Mouse (Mus musculus) intestine, embryonic 16.5 days (tissue): Measurements from ENCODE around the gene Per2. TPM values are rescaled to one million over a fixed set of nuclear protein-coding genes. Genes with fewer than 3 reads are reported as not detected.

Experiments used
- ATAC-seq: fragments of 200-750 bp; cut with Nextera tagmentation; 2 replicates; pipeline ENCODE4 v1.8.0; 2017; ENCODE audit warnings: moderate TSS enrichment, moderate library complexity
- H3K27ac ChIP-seq: fragments of 300-500 bp; sonication (generic); 2 replicates; pipeline ENCODE4 v1.5.1; 2014; ENCODE audit warnings: mild to moderate bottlenecking, low read length
- H3K27me3 ChIP-seq: fragments of 300-500 bp; sonication (generic); replicated peaks from 2 replicates; pipeline ENCODE4 v1.6.1; 2014; ENCODE audit warnings: low read length, control low read depth, mixed read lengths; ENCODE audit not compliant: control insufficient read depth, insufficient read depth
- H3K36me3 ChIP-seq: fragments of 300-500 bp; sonication (generic); 2 replicates; pipeline ENCODE4 v1.6.1; 2014; ENCODE audit warnings: low read length, control low read depth; ENCODE audit not compliant: control insufficient read depth, insufficient read depth
- H3K4me1 ChIP-seq: fragments of 300-500 bp; sonication (generic); 2 replicates; pipeline ENCODE4 v1.6.1; 2014; ENCODE audit warnings: low read length, control low read depth, mixed read lengths; ENCODE audit not compliant: control insufficient read depth, insufficient read depth
- H3K4me2 ChIP-seq: fragments of 300-500 bp; sonication (generic); 2 replicates; pipeline ENCODE4 v1.6.1; 2014; ENCODE audit warnings: low read depth, low read length, control low read depth
- H3K4me3 ChIP-seq: fragments of 300-500 bp; sonication (generic); 2 replicates; pipeline ENCODE4 v1.5.1; 2014; ENCODE audit warnings: mild to moderate bottlenecking, low read length
- H3K9ac ChIP-seq: fragments of 300-500 bp; sonication (generic); 2 replicates; pipeline ENCODE4 v1.6.1; 2014; ENCODE audit warnings: low read depth, low read length
- H3K9me3 ChIP-seq: fragments of 300-500 bp; sonication (generic); 2 replicates; pipeline ENCODE4 v1.6.1; 2016; ENCODE audit warnings: low read length, control low read depth; ENCODE audit not compliant: control insufficient read depth
- WGBS: fragments of 180-500 bp; shearing (Covaris S2); extraction: QIAGEN DNeasy Blood & Tissue Kit; methylation state at CpG from one replicate; pipeline ENCODE4 v1.1.7; 2014; 5-methylcytosine and 5-hydroxymethylcytosine counted together
- polyA plus RNA-seq: library from polyadenylated mRNA; unstranded; fragments of >200 nt; fragmentation: Nextera tagmentation; extraction: Ambion mirVana; gene quantifications from 2 replicates; pipeline ENCODE4 v1.2.1, GENCODE M21; 2015

Per2 gene
- polyA plus RNA-seq, 1 experiment from 2014 or later: 8.9 TPM

GRCm38 (mm10) chr1:91397927-91398259, 61.2 kb downstream of the Per2 start:
- 2% methylated on average over 12 of the region's 12 CpGs for whole genome bisulfite sequencing
- H3K4me3 ChIP-seq: peak overlapping the region; percentile 90
- no peaks in the 10 kb centered on the region for H3K36me3 ChIP-seq
- peak overlapping the region; percentile 93 for H3K9ac ChIP-seq
- H3K4me1 ChIP-seq: peaks cover 10% of the 10 kb centered on the region
- H3K4me2 ChIP-seq: peak overlapping the region; percentile 91
- no peaks in the 10 kb centered on the region for H3K27me3 ChIP-seq
- peak overlapping the region; percentile 73 for H3K27ac ChIP-seq
- ATAC-seq: no peak
- H3K9me3 ChIP-seq: no peaks in the 10 kb centered on the region

- no peak overlapping the region; the same call in 1 of the 2 replicates for H3K27ac ChIP-seq
- peak; percentile 88 for ATAC-seq
- WGBS: 65% methylated on average over 5 of the region's 5 CpGs
- no peak overlapping the region for H3K4me2 ChIP-seq
- peaks cover 9% of the 10 kb centered on the region; the same call in 1 of the 2 replicates for H3K4me1 ChIP-seq
- H3K9ac ChIP-seq: no peak overlapping the region
- H3K9me3 ChIP-seq: no peaks in the 10 kb centered on the region
- H3K4me3 ChIP-seq: no peak overlapping the region
- H3K27me3 ChIP-seq: no peaks in the 10 kb centered on the region
- H3K36me3 ChIP-seq: peaks cover 10% of the 10 kb centered on the region
Observed at GRCm38 (mm10) chr1:91390369-91390768, 68.8 kb downstream of the Per2 start.

- WGBS: 85% methylated on average over 4 of the region's 4 CpGs
- no peak overlapping the region for H3K4me2 ChIP-seq
- no peak overlapping the region for H3K9ac ChIP-seq
- H3K4me3 ChIP-seq: no peak overlapping the region
- peak; percentile 37; the same call in 1 of the 2 replicates for ATAC-seq
- H3K27ac ChIP-seq: no peak overlapping the region
- H3K9me3 ChIP-seq: no peaks in the 10 kb centered on the region
- H3K27me3 ChIP-seq: no peaks in the 10 kb centered on the region
- H3K4me1 ChIP-seq: no peaks in the 10 kb centered on the region
- H3K36me3 ChIP-seq: peaks cover 23% of the 10 kb centered on the region; the same call in 1 of the 2 replicates
Observed at GRCm38 (mm10) chr1:91381091-91381471, 78.0 kb downstream of the Per2 start.

- ATAC-seq: peak; percentile 70
- WGBS: 53% methylated on average over 7 of the region's 7 CpGs
- Histone ChIP-seq H3K4me3 (no peak overlapping the region), H3K9ac (no peak overlapping the region), H3K4me2 (no peak overlapping the region), H3K4me1 (no peaks in the 10 kb centered on the region), H3K27me3 (no peaks in the 10 kb centered on the region), H3K27ac (no peak overlapping the region), H3K9me3 (no peaks in the 10 kb centered on the region), H3K36me3 (peaks cover 27% of the 10 kb centered on the region)
Observed at GRCm38 (mm10) chr1:91380453-91381090, 78.6 kb downstream of the Per2 start.

- H3K9ac ChIP-seq: no peak overlapping the region
- WGBS: 87% methylated on average over 6 of the region's 6 CpGs
- H3K9me3 ChIP-seq: no peaks in the 10 kb centered on the region
- H3K4me2 ChIP-seq: no peak overlapping the region
- no peak for ATAC-seq
- H3K36me3 ChIP-seq: peaks cover 41% of the 10 kb centered on the region
- H3K27me3 ChIP-seq: no peaks in the 10 kb centered on the region
- no peak overlapping the region for H3K27ac ChIP-seq
- H3K4me1 ChIP-seq: peaks cover 21% of the 10 kb centered on the region
- no peak overlapping the region for H3K4me3 ChIP-seq
Observed at GRCm38 (mm10) chr1:91373414-91373835, 85.7 kb downstream of the Per2 start.

- Histone ChIP-seq H3K9ac (peak overlapping the region; percentile 53), H3K36me3 (peaks cover 22% of the 10 kb centered on the region), H3K4me1 (peaks cover 28% of the 10 kb centered on the region), H3K4me3 (no peak overlapping the region), H3K27ac (peak overlapping the region; percentile 77), H3K4me2 (peak overlapping the region; percentile 4; the same call in 1 of the 2 replicates), H3K27me3 (no peaks in the 10 kb centered on the region), H3K9me3 (no peaks in the 10 kb centered on the region)
- no peak; the same call in 1 of the 2 replicates for ATAC-seq
- WGBS: 75% methylated on average over 23 of the region's 23 CpGs
Observed at GRCm38 (mm10) chr1:91370055-91370454, 89.1 kb downstream of the Per2 start.

- H3K9me3 ChIP-seq: no peaks in the 10 kb centered on the region
- H3K4me1 ChIP-seq: peaks cover 28% of the 10 kb centered on the region
- peak; percentile 86 for ATAC-seq
- H3K4me3 ChIP-seq: no peak overlapping the region
- H3K27me3 ChIP-seq: no peaks in the 10 kb centered on the region
- peak overlapping the region; percentile 4; the same call in 1 of the 2 replicates for H3K4me2 ChIP-seq
- WGBS: 46% methylated on average over 4 of the region's 4 CpGs
- peaks cover 22% of the 10 kb centered on the region for H3K36me3 ChIP-seq
- H3K9ac ChIP-seq: peak overlapping the region; percentile 53; the same call in 1 of the 2 replicates
- H3K27ac ChIP-seq: peak overlapping the region; percentile 83
Observed at GRCm38 (mm10) chr1:91369408-91369807, 89.7 kb downstream of the Per2 start.

- H3K4me2 ChIP-seq: peak overlapping the region; percentile 94
- ATAC-seq: no peak
- WGBS: 93% methylated on average over 3 of the region's 3 CpGs
- peak overlapping the region; percentile 67 for H3K4me3 ChIP-seq
- no peaks in the 10 kb centered on the region for H3K9me3 ChIP-seq
- peak overlapping the region; percentile 5; the same call in 1 of the 2 replicates for H3K27ac ChIP-seq
- H3K9ac ChIP-seq: no peak overlapping the region
- peaks cover 28% of the 10 kb centered on the region for H3K4me1 ChIP-seq
- peaks cover 6% of the 10 kb centered on the region; the same call in 1 of the 2 replicates for H3K36me3 ChIP-seq
- no peaks in the 10 kb centered on the region for H3K27me3 ChIP-seq
Observed at GRCm38 (mm10) chr1:91367295-91367694, 91.8 kb downstream of the Per2 start.

- Histone ChIP-seq H3K9me3 (no peaks in the 10 kb centered on the region), H3K4me2 (peak within 1 kb of the TSS; percentile 94), H3K36me3 (no peaks in the 10 kb centered on the region), H3K9ac (peak within 1 kb of the TSS; percentile 88), H3K4me3 (peak within 1 kb of the TSS; percentile 67), H3K27ac (peak within 1 kb of the TSS; percentile 87), H3K27me3 (no peaks in the 10 kb centered on the region), H3K4me1 (peaks cover 28% of the 10 kb centered on the region)
- ATAC-seq: peak; percentile 73
- WGBS: 1% methylated on average over 67 of the region's 68 CpGs
Observed at GRCm38 (mm10) chr1:91366215-91367108, 92.7 kb downstream of the Per2 start, which contains the start of gene Erfe. Gene Erfe, plus strand, starts transcription at chr1:91366430.
